Mouse (Mus musculus): ENCODE measurements at regions not wholly inside any gene's neighbourhood (a gene's known extent, or its start where the extent isn't known, plus 50 kb on each side); places are given as distances from the start of the nearest gene placed in this dataset.

GRCm38 (mm10) chr12:45745697-45746096 lies 671.2 kb upstream of the Stxbp6 start:
- Histone ChIP-seq H3K27ac (replicated peaks) (no peak overlapping the region), H3K4me3 (no peak overlapping the region), H3K4me1 (no peaks in the 10 kb centered on the region), H3K9me3 (no peaks in the 10 kb centered on the region), H3K36me3 (replicated peaks) (no peaks in the 10 kb centered on the region), H3K27me3 (replicated peaks; ENCODE audit: low read depth, poor library complexity, severe bottlenecking) (no peaks in the 10 kb centered on the region)
- 63% methylated on average over 2 of the region's 2 CpGs for WGBS
- no peak for DNase-seq (ENCODE audit: low spot score)

GRCm38 (mm10) chr12:45744619-45745018 lies 670.1 kb upstream of the Stxbp6 start:
- DNase-seq (ENCODE audit: low spot score): no peak

GRCm38 (mm10) chr12:45733661-45734060 lies 659.2 kb upstream of the Stxbp6 start:
- no peaks in the 10 kb centered on the region for H3K9me3 ChIP-seq
- 48% methylated on average over 4 of the region's 4 CpGs for WGBS
- H3K27me3 ChIP-seq (replicated peaks; ENCODE audit: low read depth, poor library complexity, severe bottlenecking): no peaks in the 10 kb centered on the region
- DNase-seq (ENCODE audit: low spot score): peak; percentile 8
- 0 out of 2 replicates have a peak, but pooled peaks cover 3% of the 10 kb centered on the region for H3K4me1 ChIP-seq
- H3K27ac ChIP-seq (replicated peaks): no peak overlapping the region
- no peaks in the 10 kb centered on the region for H3K36me3 ChIP-seq (replicated peaks)
- no peak overlapping the region for H3K4me3 ChIP-seq

More at GRCm38 (mm10) chr12:45744619-45745018, 670.1 kb upstream of the Stxbp6 start:
- H3K4me3 ChIP-seq: no peak overlapping the region
- no peaks in the 10 kb centered on the region for H3K27me3 ChIP-seq (replicated peaks; ENCODE audit: low read depth, poor library complexity, severe bottlenecking)
- H3K36me3 ChIP-seq (replicated peaks): no peaks in the 10 kb centered on the region
- no peaks in the 10 kb centered on the region for H3K9me3 ChIP-seq
- no peaks in the 10 kb centered on the region for H3K4me1 ChIP-seq
- 78% methylated on average over 2 of the region's 2 CpGs for WGBS
- no peak overlapping the region for H3K27ac ChIP-seq (replicated peaks)

- no peak for DNase-seq (ENCODE audit: low spot score)
- Histone ChIP-seq H3K27ac (replicated peaks) (no peak overlapping the region), H3K9me3 (no peaks in the 10 kb centered on the region), H3K4me3 (no peak overlapping the region), H3K27me3 (replicated peaks; ENCODE audit: low read depth, poor library complexity, severe bottlenecking) (no peaks in the 10 kb centered on the region), H3K4me1 (no peaks in the 10 kb centered on the region), H3K36me3 (replicated peaks) (no peaks in the 10 kb centered on the region)
- WGBS: 84% methylated on average over 5 of the region's 5 CpGs
Observed at GRCm38 (mm10) chr12:45724565-45725370, 650.3 kb upstream of the Stxbp6 start.

- no peak for DNase-seq (ENCODE audit: low spot score)
- no peaks in the 10 kb centered on the region for H3K36me3 ChIP-seq (replicated peaks)
- H3K9me3 ChIP-seq: no peaks in the 10 kb centered on the region
- no peak overlapping the region for H3K4me3 ChIP-seq
- no peak overlapping the region for H3K27ac ChIP-seq (replicated peaks)
- no peaks in the 10 kb centered on the region for H3K4me1 ChIP-seq
- no peaks in the 10 kb centered on the region for H3K27me3 ChIP-seq (replicated peaks; ENCODE audit: low read depth, poor library complexity, severe bottlenecking)
Observed at GRCm38 (mm10) chr12:45711351-45711750, 636.8 kb upstream of the Stxbp6 start.

- WGBS: 79% methylated on average over 1 of the region's 1 CpGs
- no peak for DNase-seq (ENCODE audit: low spot score)
- no peak overlapping the region for H3K27ac ChIP-seq (replicated peaks)
- H3K9me3 ChIP-seq: no peaks in the 10 kb centered on the region
- no peak overlapping the region for H3K4me3 ChIP-seq
- no peaks in the 10 kb centered on the region for H3K4me1 ChIP-seq
- H3K27me3 ChIP-seq (replicated peaks; ENCODE audit: low read depth, poor library complexity, severe bottlenecking): no peaks in the 10 kb centered on the region
- H3K36me3 ChIP-seq (replicated peaks): no peaks in the 10 kb centered on the region
Observed at GRCm38 (mm10) chr12:45710766-45711165, 636.3 kb upstream of the Stxbp6 start.

GRCm38 (mm10) chr12:45689291-45689690 lies 614.8 kb upstream of the Stxbp6 start:
- no peaks in the 10 kb centered on the region for H3K4me1 ChIP-seq
- H3K27ac ChIP-seq (replicated peaks): no peak overlapping the region
- no peaks in the 10 kb centered on the region for H3K36me3 ChIP-seq (replicated peaks)
- no peak for DNase-seq (ENCODE audit: low spot score)
- no peaks in the 10 kb centered on the region for H3K27me3 ChIP-seq (replicated peaks; ENCODE audit: low read depth, poor library complexity, severe bottlenecking)
- H3K9me3 ChIP-seq: no peaks in the 10 kb centered on the region
- WGBS: 89% methylated on average over 1 of the region's 1 CpGs
- H3K4me3 ChIP-seq: no peak overlapping the region

GRCm38 (mm10) chr12:45686765-45687164 lies 612.3 kb upstream of the Stxbp6 start:
- DNase-seq (ENCODE audit: low spot score): no peak
- H3K9me3 ChIP-seq: no peaks in the 10 kb centered on the region

GRCm38 (mm10) chr12:45672361-45672760 lies 597.9 kb upstream of the Stxbp6 start:
- no peaks in the 10 kb centered on the region for H3K9me3 ChIP-seq
- no peaks in the 10 kb centered on the region for H3K36me3 ChIP-seq (replicated peaks)
- no peak overlapping the region for H3K4me3 ChIP-seq
- no peak overlapping the region; the same call in 1 of the 2 replicates for H3K27ac ChIP-seq (replicated peaks)
- H3K4me1 ChIP-seq: peaks cover 32% of the 10 kb centered on the region
- WGBS: 43% methylated on average over 3 of the region's 3 CpGs
- no peaks in the 10 kb centered on the region for H3K27me3 ChIP-seq (replicated peaks; ENCODE audit: low read depth, poor library complexity, severe bottlenecking)
- no peak for DNase-seq (ENCODE audit: low spot score)

More at GRCm38 (mm10) chr12:45686765-45687164, 612.3 kb upstream of the Stxbp6 start:
- no peaks in the 10 kb centered on the region for H3K36me3 ChIP-seq (replicated peaks)
- H3K4me1 ChIP-seq: no peaks in the 10 kb centered on the region
- H3K27ac ChIP-seq (replicated peaks): no peak overlapping the region
- no peak overlapping the region for H3K4me3 ChIP-seq
- no peaks in the 10 kb centered on the region for H3K27me3 ChIP-seq (replicated peaks; ENCODE audit: low read depth, poor library complexity, severe bottlenecking)

GRCm38 (mm10) chr12:45671554-45671948 lies 597.0 kb upstream of the Stxbp6 start:
- H3K27ac ChIP-seq (replicated peaks): 0 out of 2 replicates have a peak overlapping the region, but pooled peaks have one; percentile 1
- no peaks in the 10 kb centered on the region for H3K36me3 ChIP-seq (replicated peaks)
- H3K4me1 ChIP-seq: peaks cover 32% of the 10 kb centered on the region
- no peak for DNase-seq (ENCODE audit: low spot score)
- WGBS: 39% methylated on average over 4 of the region's 4 CpGs
- no peak overlapping the region for H3K4me3 ChIP-seq
- H3K9me3 ChIP-seq: no peaks in the 10 kb centered on the region
- H3K27me3 ChIP-seq (replicated peaks; ENCODE audit: low read depth, poor library complexity, severe bottlenecking): no peaks in the 10 kb centered on the region

- no peak for DNase-seq (ENCODE audit: low spot score)
- 0 out of 2 replicates have a peak overlapping the region, but pooled peaks have one; percentile 1 for H3K27ac ChIP-seq (replicated peaks)
- no peaks in the 10 kb centered on the region for H3K9me3 ChIP-seq
- peaks cover 32% of the 10 kb centered on the region for H3K4me1 ChIP-seq
- 77% methylated on average over 13 of the region's 13 CpGs for WGBS
- H3K36me3 ChIP-seq (replicated peaks): no peaks in the 10 kb centered on the region
- H3K4me3 ChIP-seq: no peak overlapping the region
- no peaks in the 10 kb centered on the region for H3K27me3 ChIP-seq (replicated peaks; ENCODE audit: low read depth, poor library complexity, severe bottlenecking)
Observed at GRCm38 (mm10) chr12:45670874-45671553, 596.5 kb upstream of the Stxbp6 start.

- no peaks in the 10 kb centered on the region for H3K27me3 ChIP-seq (replicated peaks; ENCODE audit: low read depth, poor library complexity, severe bottlenecking)
- DNase-seq (ENCODE audit: low spot score): no peak
- no peaks in the 10 kb centered on the region for H3K9me3 ChIP-seq
- H3K27ac ChIP-seq (replicated peaks): 0 out of 2 replicates have a peak overlapping the region, but pooled peaks have one; percentile 1
- H3K4me1 ChIP-seq: peaks cover 32% of the 10 kb centered on the region
- no peak overlapping the region for H3K4me3 ChIP-seq
- 85% methylated on average over 6 of the region's 6 CpGs for WGBS
- no peaks in the 10 kb centered on the region for H3K36me3 ChIP-seq (replicated peaks)
Observed at GRCm38 (mm10) chr12:45670246-45670873, 595.9 kb upstream of the Stxbp6 start.
